Comparison of ENCODE assay signal across 8 mouse cellular contexts in the genomic region with DNA sequence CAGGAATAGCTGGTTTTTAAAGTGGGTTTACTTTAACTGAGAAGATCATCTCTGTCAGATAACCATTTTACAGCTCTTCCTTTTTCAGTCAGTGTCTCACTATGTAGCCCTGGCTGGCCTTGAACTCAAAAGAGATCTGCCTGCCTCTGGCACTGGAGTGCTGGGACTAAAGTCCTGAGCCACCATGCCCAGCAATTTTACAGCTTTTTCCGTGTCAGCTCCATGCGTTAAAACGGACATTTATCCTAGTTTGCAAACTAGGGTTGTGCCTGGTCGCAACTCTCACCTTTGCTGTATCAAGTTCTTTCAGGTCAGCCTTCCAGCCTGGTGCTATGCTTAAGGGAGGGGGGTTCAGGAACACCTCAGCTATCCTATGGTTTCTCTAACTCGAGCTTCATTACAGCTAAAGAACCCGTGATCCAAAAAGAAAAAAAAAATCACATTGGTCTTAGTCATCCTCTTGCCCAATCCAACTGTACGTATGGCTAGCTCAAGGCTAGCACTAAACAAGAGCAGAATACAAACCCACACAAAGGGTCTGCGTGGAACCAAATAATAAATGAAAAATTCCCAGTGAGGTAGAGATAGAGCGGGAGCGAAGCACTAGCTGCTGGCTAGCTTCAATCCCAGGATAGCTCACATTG. TPM values are rescaled to one million over a fixed set of nuclear protein-coding genes. Genes with fewer than 3 reads are reported as not detected.
DNase-seq lines count a peak whose midpoint lies in the region; ATAC-seq lines count a peak whose summit lies in the region.

No protein-coding gene starts in this region.

- WGBS in liver, embryonic 11.5 days: 29% methylated on average over 10 of the region's 10 CpGs
- WGBS in embryonic facial prominence, embryonic 12.5 days: 40% methylated on average over 10 of the region's 10 CpGs
- 26% methylated on average over 10 of the region's 10 CpGs for WGBS in limb, embryonic 10.5 days
- 19% methylated on average over 10 of the region's 10 CpGs for WGBS in neural tube, embryonic 14.5 days

- H3K9ac ChIP-seq in liver, embryonic 11.5 days (ENCODE audit: low read depth, low read length): peak overlapping the region; percentile 54
- peak overlapping the region; percentile 40 for H3K9ac ChIP-seq in embryonic facial prominence, embryonic 12.5 days
- peak overlapping the region; percentile 37 for H3K9ac ChIP-seq in neural tube, embryonic 14.5 days (replicated peaks; ENCODE audit: low read depth, low read length)

- no peak for ATAC-seq in liver, embryonic 11.5 days (replicated peaks; ENCODE audit: low FRiP score)
- ATAC-seq in embryonic facial prominence, embryonic 12.5 days (ENCODE audit: insufficient number of reproducible peaks, insufficient read depth, low FRiP score, low TSS enrichment): no peak
- ATAC-seq in neural tube, embryonic 14.5 days (ENCODE audit: low read depth): 0 out of 2 replicates have a peak, but pooled peaks have one; percentile 2

- no peaks in the 10 kb centered on the region for H3K9me3 ChIP-seq in liver, embryonic 11.5 days (ENCODE audit: control insufficient read depth, low read length)
- H3K9me3 ChIP-seq in embryonic facial prominence, embryonic 12.5 days: no peaks in the 10 kb centered on the region
- H3K9me3 ChIP-seq in limb, embryonic 10.5 days (replicated peaks): no peaks in the 10 kb centered on the region
- no peaks in the 10 kb centered on the region for H3K9me3 ChIP-seq in neural tube, embryonic 14.5 days (ENCODE audit: control insufficient read depth, low read length)

- H3K4me2 ChIP-seq in liver, embryonic 11.5 days: peak overlapping the region; percentile 61
- peak overlapping the region; percentile 53 for H3K4me2 ChIP-seq in embryonic facial prominence, embryonic 12.5 days (replicated peaks)
- peak overlapping the region; percentile 53 for H3K4me2 ChIP-seq in neural tube, embryonic 14.5 days (ENCODE audit: low read depth, low read length)

- H3K27ac ChIP-seq in liver, embryonic 11.5 days (ENCODE audit: low read depth, low read length): peak overlapping the region; percentile 28; the same call in 1 of the 2 replicates
- H3K27ac ChIP-seq in embryonic facial prominence, embryonic 12.5 days: peak overlapping the region; percentile 57; the same call in 1 of the 2 replicates
- peak overlapping the region; percentile 78; the same call in 1 of the 2 replicates for H3K27ac ChIP-seq in limb, embryonic 10.5 days
- H3K27ac ChIP-seq in neural tube, embryonic 14.5 days (ENCODE audit: low read depth, low read length): peak overlapping the region; percentile 24

- no peak for DNase-seq in liver, embryonic 11.5 days (ENCODE audit: low spot score)
- DNase-seq in liver: no peak
- no peak for DNase-seq in limb, embryonic 10.5 days (ENCODE audit: low spot score)
- DNase-seq in layer of hippocampus, postnatal 14 days (ENCODE audit: low spot score in 2 of 2): no peak
- DNase-seq in frontal cortex, postnatal 10 days (ENCODE audit: low spot score in 2 of 2): no peak
- no peak for DNase-seq in spleen, postnatal 10 days (ENCODE audit: low spot score in 2 of 2)

- no peaks in the 10 kb centered on the region for H3K27me3 ChIP-seq in liver, embryonic 11.5 days (replicated peaks; ENCODE audit: control insufficient read depth, insufficient read depth, low read length)
- 0 out of 2 replicates have a peak, but pooled peaks cover 3% of the 10 kb centered on the region for H3K27me3 ChIP-seq in embryonic facial prominence, embryonic 12.5 days
- peaks cover 40% of the 10 kb centered on the region for H3K27me3 ChIP-seq in limb, embryonic 10.5 days (ENCODE audit: low read depth, poor library complexity, severe bottlenecking)
- H3K27me3 ChIP-seq in neural tube, embryonic 14.5 days (ENCODE audit: control insufficient read depth, insufficient read depth, low read length): no peaks in the 10 kb centered on the region

- no peaks in the 10 kb centered on the region for H3K36me3 ChIP-seq in liver, embryonic 11.5 days (ENCODE audit: control insufficient read depth, insufficient read depth, low read length)
- no peaks in the 10 kb centered on the region for H3K36me3 ChIP-seq in embryonic facial prominence, embryonic 12.5 days
- H3K36me3 ChIP-seq in limb, embryonic 10.5 days: peaks cover 8% of the 10 kb centered on the region
- H3K36me3 ChIP-seq in neural tube, embryonic 14.5 days (ENCODE audit: control insufficient read depth, insufficient read depth, low read length): no peaks in the 10 kb centered on the region

- no peaks in the 10 kb centered on the region for H3K4me1 ChIP-seq in liver, embryonic 11.5 days (replicated peaks; ENCODE audit: control insufficient read depth, insufficient read depth, low read length)
- no peaks in the 10 kb centered on the region for H3K4me1 ChIP-seq in embryonic facial prominence, embryonic 12.5 days
- 0 out of 2 replicates have a peak, but pooled peaks cover 6% of the 10 kb centered on the region for H3K4me1 ChIP-seq in limb, embryonic 10.5 days
- peaks cover 9% of the 10 kb centered on the region; the same call in 1 of the 2 replicates for H3K4me1 ChIP-seq in neural tube, embryonic 14.5 days (ENCODE audit: control insufficient read depth, insufficient read depth, low read length)

- H3K4me3 ChIP-seq in liver, embryonic 11.5 days (ENCODE audit: low read depth, low read length): peak overlapping the region; percentile 51
- peak overlapping the region; percentile 52 for H3K4me3 ChIP-seq in embryonic facial prominence, embryonic 12.5 days
- H3K4me3 ChIP-seq in limb, embryonic 10.5 days: peak overlapping the region; percentile 62
- peak overlapping the region; percentile 51 for H3K4me3 ChIP-seq in neural tube, embryonic 14.5 days (ENCODE audit: low read depth, low read length)

RNA-seq across cellular contexts. Expression of gene Gla, which starts 0.9 kb away (rescaled TPM):
- 8.4 and 8.9 TPM in 2 replicates for polyA plus RNA-seq in liver, embryonic 11.5 days (2014; fragmentation: Nextera tagmentation; extraction: Ambion mirVana)
- 4.7 and 4.8 TPM in 2 replicates for polyA plus RNA-seq in embryonic facial prominence, embryonic 12.5 days (2016; fragmentation: Nextera tagmentation; extraction: Ambion mirVana)
- 6.8 and 7.4 TPM in 2 replicates for polyA plus RNA-seq in limb, embryonic 10.5 days (2016; fragmentation: Nextera tagmentation; extraction: Ambion mirVana)
- 2.3 and 3.2 TPM in 2 replicates for polyA plus RNA-seq in neural tube, embryonic 14.5 days (2014; fragmentation: Nextera tagmentation; extraction: Ambion mirVana)
- 1 to 10 TPM; 8.1 to 8.5 TPM for total RNA-seq in layer of hippocampus, postnatal 14 days (2021)

RNA-seq across cellular contexts. Expression of gene Hnrnph2, which starts 0.9 kb away (rescaled TPM):
- 134 and 153 TPM in 2 replicates for polyA plus RNA-seq in liver, embryonic 11.5 days (2014; fragmentation: Nextera tagmentation; extraction: Ambion mirVana)
- 160 and 174 TPM in 2 replicates for polyA plus RNA-seq in embryonic facial prominence, embryonic 12.5 days (2016; fragmentation: Nextera tagmentation; extraction: Ambion mirVana)
- 196 and 211 TPM in 2 replicates for polyA plus RNA-seq in limb, embryonic 10.5 days (2016; fragmentation: Nextera tagmentation; extraction: Ambion mirVana)
- polyA plus RNA-seq in neural tube, embryonic 14.5 days (2014; fragmentation: Nextera tagmentation; extraction: Ambion mirVana): 88.0 and 129 TPM in 2 replicates
- total RNA-seq in layer of hippocampus, postnatal 14 days (2021): 100 to 1,000 TPM; 140 to 142 TPM

RNA-seq across cellular contexts. Expression of gene Rpl36a, which starts 14.6 kb away (rescaled TPM):
- 539 and 608 TPM in 2 replicates for polyA plus RNA-seq in liver, embryonic 11.5 days (2014; fragmentation: Nextera tagmentation; extraction: Ambion mirVana)
- 353 and 360 TPM in 2 replicates for polyA plus RNA-seq in embryonic facial prominence, embryonic 12.5 days (2016; fragmentation: Nextera tagmentation; extraction: Ambion mirVana)
- 332 and 430 TPM in 2 replicates for polyA plus RNA-seq in limb, embryonic 10.5 days (2016; fragmentation: Nextera tagmentation; extraction: Ambion mirVana)
- polyA plus RNA-seq in neural tube, embryonic 14.5 days (2014; fragmentation: Nextera tagmentation; extraction: Ambion mirVana): 181 and 189 TPM in 2 replicates
- 100 to 1,000 TPM; 134 to 163 TPM for total RNA-seq in layer of hippocampus, postnatal 14 days (2021)

RNA-seq across cellular contexts. Expression of gene Btk, which starts 16.7 kb away (rescaled TPM):
- 40.2 and 43.5 TPM in 2 replicates for polyA plus RNA-seq in liver, embryonic 11.5 days (2014; fragmentation: Nextera tagmentation; extraction: Ambion mirVana)
- polyA plus RNA-seq in embryonic facial prominence, embryonic 12.5 days (2016; fragmentation: Nextera tagmentation; extraction: Ambion mirVana): 0.96 and 1.8 TPM in 2 replicates
- 0.50 and 0.70 TPM in 2 replicates for polyA plus RNA-seq in limb, embryonic 10.5 days (2016; fragmentation: Nextera tagmentation; extraction: Ambion mirVana)
- polyA plus RNA-seq in neural tube, embryonic 14.5 days (2014; fragmentation: Nextera tagmentation; extraction: Ambion mirVana): 0.20 and 0.80 TPM in 2 replicates
- total RNA-seq in layer of hippocampus, postnatal 14 days (2021): 1 to 10 TPM in 1 of 2 experiments, under 1 TPM in 1; 0.90 to 1.6 TPM

RNA-seq across cellular contexts. Expression of gene Timm8a1, which starts 58.4 kb away (rescaled TPM):
- polyA plus RNA-seq in liver, embryonic 11.5 days (2014; fragmentation: Nextera tagmentation; extraction: Ambion mirVana): 194 and 200 TPM in 2 replicates
- polyA plus RNA-seq in embryonic facial prominence, embryonic 12.5 days (2016; fragmentation: Nextera tagmentation; extraction: Ambion mirVana): 63.8 and 65.0 TPM in 2 replicates
- polyA plus RNA-seq in limb, embryonic 10.5 days (2016; fragmentation: Nextera tagmentation; extraction: Ambion mirVana): 90.7 and 117 TPM in 2 replicates
- 48.2 TPM in 2 replicates for polyA plus RNA-seq in neural tube, embryonic 14.5 days (2014; fragmentation: Nextera tagmentation; extraction: Ambion mirVana)
- total RNA-seq in layer of hippocampus, postnatal 14 days (2021): 10 to 100 TPM; 26.7 to 28.3 TPM

Comparison
In these comparisons a context has a peak if more than half of its experiments do, and no peak if none do; other contexts are left out.
1. H3K27ac ChIP-seq: peak in every context shown above with its lines; median percentile 78 in limb, embryonic 10.5 days; 57 in embryonic facial prominence, embryonic 12.5 days; 28 in liver, embryonic 11.5 days; 24 in neural tube, embryonic 14.5 days.